Mouse (Mus musculus) ES-Bruce4 (cell line): Measurements from ENCODE around the gene Nt5e.

Experiments
- CTCF ChIP-seq: IDR thresholded peaks from one replicate; pipeline ENCODE4 v1.8.1; 2011; ENCODE audit warnings: low read depth, low read length
- EP300 ChIP-seq: IDR thresholded peaks from 2 replicates; pipeline ENCODE4 v1.6.1; 2011; ENCODE audit warnings: low read depth, low read length; ENCODE audit not compliant: insufficient read depth
- POLR2A ChIP-seq: IDR thresholded peaks from one replicate; pipeline ENCODE4 v1.8.1; 2011; ENCODE audit warnings: low read length; ENCODE audit not compliant: insufficient read depth

- no peak for TF ChIP-seq CTCF
- TF ChIP-seq POLR2A: no peak
- no peak for TF ChIP-seq EP300
Observed at GRCm38 (mm10) chr9:88404088-88404487, 77.1 kb downstream of the Nt5e start.
